Mouse (Mus musculus): Measurements from ENCODE around the gene Atg4b. TPM values are rescaled to one million over a fixed set of nuclear protein-coding genes. Genes with fewer than 3 reads are reported as not detected.

The Atg4b gene
- polyA plus RNA-seq (2021; fragmentation: Nextera tagmentation), result 29.1 and 43.9 TPM in 2 replicates
- long read RNA-seq, experiment 1, full-length matches to known transcripts, result 256 of 347 reads
- long read RNA-seq, experiment 1, partial matches to known transcripts, result 65 of 347 reads
- long read RNA-seq, experiment 1, other reads (novel, unspliced or antisense), result 26 of 347 reads
- long read RNA-seq, experiment 2, full-length matches to known transcripts, result 35 of 65 reads
- long read RNA-seq, experiment 2, partial matches to known transcripts, result 18 of 65 reads
- long read RNA-seq, experiment 2, other reads (novel, unspliced or antisense), result 12 of 65 reads

GRCm38 (mm10) chr1:93751290-93751689, at the start of gene Atg4b:
Atg4b (plus strand) TSS chr1:93751500.

GRCm38 (mm10) chr1:93754573-93755290, 3.4 kb downstream of the Atg4b start, which contains the start of gene Thap4:
Thap4 (minus strand) TSS chr1:93754864.

GRCm38 (mm10) chr1:93801741-93802238, 50.5 kb downstream of the Atg4b start, which contains the start of gene Dtymk:
Dtymk (minus strand) TSS chr1:93801934.

GRCm38 (mm10) chr1:93803556-93804507, 52.5 kb downstream of the Atg4b start, which contains the start of gene Ing5:
Ing5 (plus strand) TSS chr1:93803965.

GRCm38 (mm10) chr1:93824609-93825008, 73.3 kb downstream of the Atg4b start, which contains the start of gene D2hgdh:
D2hgdh (plus strand) TSS chr1:93824909.

Other genes starting within 250 kb of the Atg4b start
- 3.8 and 3.9 TPM in 2 replicates for gene Farp2, start 239.4 kb upstream of the Atg4b start, polyA plus RNA-seq (2021; fragmentation: Nextera tagmentation)
- 205 and 327 TPM in 2 replicates for gene Stk25, start 92.8 kb upstream of the Atg4b start, polyA plus RNA-seq (2021; fragmentation: Nextera tagmentation)
- gene Bok, start 65.8 kb upstream of the Atg4b start, polyA plus RNA-seq (2021; fragmentation: Nextera tagmentation), result 94.0 and 95.8 TPM in 2 replicates
- 13.3 and 17.3 TPM in 2 replicates for gene Thap4, start 3.4 kb downstream of the Atg4b start, polyA plus RNA-seq (2021; fragmentation: Nextera tagmentation)
- gene Dtymk, start 50.4 kb downstream of the Atg4b start, polyA plus RNA-seq (2021; fragmentation: Nextera tagmentation), result 67.2 and 82.9 TPM in 2 replicates
- 5.3 and 7.7 TPM in 2 replicates for gene Ing5, start 52.5 kb downstream of the Atg4b start, polyA plus RNA-seq (2021; fragmentation: Nextera tagmentation)
- gene D2hgdh, start 73.4 kb downstream of the Atg4b start, polyA plus RNA-seq (2021; fragmentation: Nextera tagmentation), result 5.6 and 6.2 TPM in 2 replicates
- 0.06 TPM in 1 of 2 replicates, not detected in the other for gene Gal3st2, start 109.8 kb downstream of the Atg4b start, polyA plus RNA-seq (2021; fragmentation: Nextera tagmentation)
- not detected in 2 replicates for gene Gal3st2b, start 166.8 kb downstream of the Atg4b start, polyA plus RNA-seq (2021; fragmentation: Nextera tagmentation)
- not detected in 2 replicates for gene Gal3st2c, start 239.0 kb downstream of the Atg4b start, polyA plus RNA-seq (2021; fragmentation: Nextera tagmentation)